Mouse (Mus musculus): ENCODE measurements around the gene Ncs1. TPM values are rescaled to one million over a fixed set of nuclear protein-coding genes. Genes with fewer than 3 reads are reported as not detected.

Gene Ncs1
- polyA plus RNA-seq, 1 experiment from 2014 or later = 2.2 TPM

- ATAC-seq (ENCODE audit: low read depth) (no peak), DNase-seq (no peak)
- Histone ChIP-seq H3K9ac (peak overlapping the region; percentile 36; the same call in 1 of the 2 replicates), H3K27ac (no peak overlapping the region), H3K36me3 (no peaks in the 10 kb centered on the region), H3K4me2 (peak overlapping the region; percentile 67), H3K4me3 (replicated peaks) (peak overlapping the region; percentile 59), H3K9me3 (replicated peaks) (no peaks in the 10 kb centered on the region), H3K27me3 (no peaks in the 10 kb centered on the region), H3K4me1 (replicated peaks) (peaks cover 35% of the 10 kb centered on the region)
- WGBS (ENCODE audit: insufficient replicate concordance) = 23% methylated on average over 9 of the region's 9 CpGs
Measured at GRCm38 (mm10) chr2:31259367-31259920, 13.8 kb downstream of the Ncs1 start.

GRCm38 (mm10) chr2:31260549-31260948 is 14.9 kb downstream of the Ncs1 start:
- no peak overlapping the region for H3K4me3 ChIP-seq (replicated peaks)
- no peak overlapping the region for H3K9ac ChIP-seq
- no peak overlapping the region for H3K27ac ChIP-seq
- no peak overlapping the region for H3K4me2 ChIP-seq
- no peaks in the 10 kb centered on the region for H3K36me3 ChIP-seq
- 70% methylated on average over 8 of the region's 8 CpGs for WGBS (ENCODE audit: insufficient replicate concordance)
- no peaks in the 10 kb centered on the region for H3K27me3 ChIP-seq
- DNase-seq (no peak), ATAC-seq (ENCODE audit: low read depth) (no peak)
- H3K9me3 ChIP-seq (replicated peaks) = no peaks in the 10 kb centered on the region
- H3K4me1 ChIP-seq (replicated peaks) = peaks cover 35% of the 10 kb centered on the region

- Histone ChIP-seq H3K4me1 (replicated peaks) (peaks cover 21% of the 10 kb centered on the region), H3K36me3 (no peaks in the 10 kb centered on the region), H3K9me3 (replicated peaks) (no peaks in the 10 kb centered on the region), H3K9ac (no peak overlapping the region), H3K4me2 (no peak overlapping the region), H3K27me3 (no peaks in the 10 kb centered on the region), H3K27ac (no peak overlapping the region), H3K4me3 (replicated peaks) (no peak overlapping the region)
- ATAC-seq (ENCODE audit: low read depth) (no peak), DNase-seq (no peak)
- WGBS (ENCODE audit: insufficient replicate concordance) = 62% methylated on average over 8 of the region's 8 CpGs
Measured at GRCm38 (mm10) chr2:31263039-31263461, 17.4 kb downstream of the Ncs1 start.

GRCm38 (mm10) chr2:31263746-31264378 is 18.2 kb downstream of the Ncs1 start:
- Histone ChIP-seq H3K9me3 (replicated peaks) (no peaks in the 10 kb centered on the region), H3K4me2 (no peak overlapping the region), H3K27ac (no peak overlapping the region), H3K36me3 (no peaks in the 10 kb centered on the region), H3K9ac (no peak overlapping the region), H3K4me1 (replicated peaks) (peaks cover 16% of the 10 kb centered on the region), H3K27me3 (no peaks in the 10 kb centered on the region), H3K4me3 (replicated peaks) (no peak overlapping the region)
- ATAC-seq (ENCODE audit: low read depth) (no peak; the same call in 1 of the 2 replicates), DNase-seq (no peak)
- WGBS (ENCODE audit: insufficient replicate concordance) = 52% methylated on average over 10 of the region's 10 CpGs

GRCm38 (mm10) chr2:31267447-31267846 is 21.8 kb downstream of the Ncs1 start:
- ATAC-seq (ENCODE audit: low read depth) (no peak), DNase-seq (no peak)
- Histone ChIP-seq H3K4me3 (replicated peaks) (no peak overlapping the region), H3K9ac (no peak overlapping the region), H3K9me3 (replicated peaks) (no peaks in the 10 kb centered on the region), H3K27me3 (no peaks in the 10 kb centered on the region), H3K27ac (no peak overlapping the region), H3K4me1 (replicated peaks) (peaks cover 7% of the 10 kb centered on the region), H3K36me3 (no peaks in the 10 kb centered on the region), H3K4me2 (no peak overlapping the region)
- WGBS (ENCODE audit: insufficient replicate concordance) = 45% methylated on average over 6 of the region's 6 CpGs

GRCm38 (mm10) chr2:31268631-31269030 is 23.0 kb downstream of the Ncs1 start:
- no peak overlapping the region for H3K4me2 ChIP-seq
- no peaks in the 10 kb centered on the region for H3K27me3 ChIP-seq
- no peaks in the 10 kb centered on the region for H3K36me3 ChIP-seq
- no peak overlapping the region for H3K4me3 ChIP-seq (replicated peaks)
- ATAC-seq (ENCODE audit: low read depth) = no peak
- H3K4me1 ChIP-seq (replicated peaks) = peaks cover 4% of the 10 kb centered on the region
- H3K9me3 ChIP-seq (replicated peaks) = no peaks in the 10 kb centered on the region
- no peak overlapping the region for H3K27ac ChIP-seq
- DNase-seq = no peak
- H3K9ac ChIP-seq = no peak overlapping the region
- WGBS (ENCODE audit: insufficient replicate concordance) = 38% methylated on average over 5 of the region's 5 CpGs

GRCm38 (mm10) chr2:31269188-31269587 is 23.6 kb downstream of the Ncs1 start:
- Histone ChIP-seq H3K4me1 (replicated peaks) (no peaks in the 10 kb centered on the region), H3K4me3 (replicated peaks) (no peak overlapping the region), H3K36me3 (no peaks in the 10 kb centered on the region), H3K9ac (no peak overlapping the region), H3K4me2 (no peak overlapping the region), H3K27ac (no peak overlapping the region), H3K9me3 (replicated peaks) (no peaks in the 10 kb centered on the region), H3K27me3 (no peaks in the 10 kb centered on the region)
- 82% methylated on average over 6 of the region's 6 CpGs for WGBS (ENCODE audit: insufficient replicate concordance)
- no peak for DNase-seq
- no peak for ATAC-seq (ENCODE audit: low read depth)

GRCm38 (mm10) chr2:31269847-31270246 is 24.2 kb downstream of the Ncs1 start:
- Histone ChIP-seq H3K9ac (no peak overlapping the region), H3K4me3 (replicated peaks) (no peak overlapping the region), H3K9me3 (replicated peaks) (no peaks in the 10 kb centered on the region), H3K27ac (no peak overlapping the region), H3K4me2 (no peak overlapping the region), H3K36me3 (no peaks in the 10 kb centered on the region), H3K27me3 (no peaks in the 10 kb centered on the region), H3K4me1 (replicated peaks) (no peaks in the 10 kb centered on the region)
- WGBS (ENCODE audit: insufficient replicate concordance) = 75% methylated on average over 10 of the region's 10 CpGs
- DNase-seq = no peak
- ATAC-seq (ENCODE audit: low read depth) = no peak

- WGBS (ENCODE audit: insufficient replicate concordance) = 67% methylated on average over 8 of the region's 8 CpGs
- H3K36me3 ChIP-seq = no peaks in the 10 kb centered on the region
- no peaks in the 10 kb centered on the region for H3K27me3 ChIP-seq
- no peak overlapping the region for H3K9ac ChIP-seq
- no peaks in the 10 kb centered on the region for H3K4me1 ChIP-seq (replicated peaks)
- H3K27ac ChIP-seq = no peak overlapping the region
- no peak overlapping the region for H3K4me2 ChIP-seq
- no peaks in the 10 kb centered on the region for H3K9me3 ChIP-seq (replicated peaks)
- H3K4me3 ChIP-seq (replicated peaks) = no peak overlapping the region
- no peak for ATAC-seq (ENCODE audit: low read depth)
- no peak for DNase-seq
Measured at GRCm38 (mm10) chr2:31270470-31270869, 24.8 kb downstream of the Ncs1 start.

GRCm38 (mm10) chr2:31271071-31271470 is 25.4 kb downstream of the Ncs1 start:
- Histone ChIP-seq H3K9me3 (replicated peaks) (no peaks in the 10 kb centered on the region), H3K4me1 (replicated peaks) (no peaks in the 10 kb centered on the region), H3K4me2 (no peak overlapping the region), H3K27ac (no peak overlapping the region), H3K36me3 (no peaks in the 10 kb centered on the region), H3K27me3 (no peaks in the 10 kb centered on the region), H3K9ac (no peak overlapping the region), H3K4me3 (replicated peaks) (no peak overlapping the region)
- 60% methylated on average over 1 of the region's 1 CpGs for WGBS (ENCODE audit: insufficient replicate concordance)
- DNase-seq = no peak
- ATAC-seq (ENCODE audit: low read depth) = no peak

GRCm38 (mm10) chr2:31274993-31275392 is 29.4 kb downstream of the Ncs1 start:
- no peaks in the 10 kb centered on the region for H3K27me3 ChIP-seq
- H3K4me3 ChIP-seq (replicated peaks) = no peak overlapping the region
- 60% methylated on average over 6 of the region's 6 CpGs for WGBS (ENCODE audit: insufficient replicate concordance)
- H3K27ac ChIP-seq = no peak overlapping the region
- no peak overlapping the region for H3K9ac ChIP-seq
- no peaks in the 10 kb centered on the region for H3K4me1 ChIP-seq (replicated peaks)
- no peak for ATAC-seq (ENCODE audit: low read depth)
- no peaks in the 10 kb centered on the region for H3K9me3 ChIP-seq (replicated peaks)
- H3K4me2 ChIP-seq = no peak overlapping the region
- no peaks in the 10 kb centered on the region for H3K36me3 ChIP-seq
- no peak for DNase-seq

- H3K9ac ChIP-seq = no peak overlapping the region
- H3K4me2 ChIP-seq = no peak overlapping the region
- H3K27ac ChIP-seq = no peak overlapping the region
- 70% methylated on average over 6 of the region's 6 CpGs for WGBS (ENCODE audit: insufficient replicate concordance)
- no peak for ATAC-seq (ENCODE audit: low read depth)
- no peaks in the 10 kb centered on the region for H3K36me3 ChIP-seq
- no peaks in the 10 kb centered on the region for H3K9me3 ChIP-seq (replicated peaks)
- H3K4me1 ChIP-seq (replicated peaks) = no peaks in the 10 kb centered on the region
- no peak for DNase-seq
- no peak overlapping the region for H3K4me3 ChIP-seq (replicated peaks)
- H3K27me3 ChIP-seq = no peaks in the 10 kb centered on the region
Measured at GRCm38 (mm10) chr2:31277810-31278209, 32.2 kb downstream of the Ncs1 start.
